16 mouse cellular contexts compared by ENCODE assay signal in the genomic region with DNA sequence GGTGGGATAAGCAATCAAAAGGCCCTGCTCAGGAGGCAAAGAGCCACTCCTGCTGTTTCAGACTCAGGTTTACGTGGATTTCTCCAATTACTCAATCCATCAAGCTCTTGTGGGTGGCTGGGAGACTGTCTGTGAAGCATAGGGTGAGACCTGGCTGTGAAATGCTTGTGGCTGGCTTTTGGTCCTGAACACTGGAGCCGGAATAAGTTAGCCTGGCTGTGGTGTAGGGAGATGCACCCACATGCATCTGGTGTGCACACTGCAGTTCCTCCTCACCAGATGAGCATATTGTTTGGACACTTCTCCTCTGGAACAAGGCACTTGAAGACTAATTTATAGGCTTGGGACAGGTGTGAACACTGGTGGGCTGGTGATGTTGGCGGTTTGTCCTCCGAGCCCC.
DNase-seq lines count a peak whose midpoint lies in the region; ATAC-seq and TF ChIP-seq lines count a peak whose summit lies in the region.
"Had no signal": no experiment of that assay in that cellular context is flagged by ENCODE, and none has a peak within 500 bp of the region (broad histone marks: within the 10 kb centered on the region; RNA-seq: fewer than 3 reads in every experiment).

No protein-coding gene starts in this region.

- H3K4me3 ChIP-seq in layer of hippocampus, adult 2 months: no peak overlapping the region
- H3K4me3 ChIP-seq in neural tube, embryonic 13.5 days: no peak overlapping the region
- no peak overlapping the region for H3K4me3 ChIP-seq in neural tube, embryonic 15.5 days (replicated peaks)
- H3K4me3 ChIP-seq: embryonic facial prominence, embryonic 12.5 days; forebrain, embryonic 15.5 days; heart, embryonic 13.5 days; hindbrain, embryonic 15.5 days had no signal

- peak overlapping the region; percentile 46; the same call in 1 of the 2 replicates for H3K27ac ChIP-seq in layer of hippocampus, adult 2 months
- H3K27ac ChIP-seq in neural tube, embryonic 13.5 days (replicated peaks): peak overlapping the region; percentile 19; the same call in 1 of the 2 replicates
- no peak overlapping the region for H3K27ac ChIP-seq in neural tube, embryonic 15.5 days (replicated peaks)
- H3K27ac ChIP-seq: embryonic facial prominence, embryonic 12.5 days; heart, embryonic 13.5 days; hindbrain, embryonic 15.5 days had no signal

- no peaks in the 10 kb centered on the region for H3K27me3 ChIP-seq in neural tube, embryonic 13.5 days
- no peaks in the 10 kb centered on the region for H3K27me3 ChIP-seq in neural tube, embryonic 15.5 days (replicated peaks)
- H3K27me3 ChIP-seq: embryonic facial prominence, embryonic 12.5 days; forebrain, embryonic 15.5 days; hindbrain, embryonic 15.5 days had no signal

- no peak for DNase-seq in layer of hippocampus, adult 2 months (ENCODE audit: low spot score in 2 of 2)
- no peak for DNase-seq in layer of hippocampus, postnatal 36 days
- peak; percentile 4 for DNase-seq in thymus, postnatal 4 days
- DNase-seq in thymus, postnatal 14 days: no peak
- DNase-seq: adrenal gland, adult 2 months; adrenal gland, postnatal 25 days; cerebellum, adult 9-10 months; cerebellum, postnatal 25 days; gastrocnemius, postnatal 14 days; heart, postnatal 36 days had no signal

- no peak for ATAC-seq in neural tube, embryonic 13.5 days (ENCODE audit: low read depth)
- no peak for ATAC-seq in neural tube, embryonic 15.5 days (ENCODE audit: low FRiP score)
- ATAC-seq: forebrain, embryonic 15.5 days had no signal

- peaks cover 20% of the 10 kb centered on the region for H3K4me1 ChIP-seq in neural tube, embryonic 13.5 days (replicated peaks)
- peaks cover 21% of the 10 kb centered on the region for H3K4me1 ChIP-seq in neural tube, embryonic 15.5 days
- H3K4me1 ChIP-seq: embryonic facial prominence, embryonic 12.5 days; heart, embryonic 13.5 days had no signal

- H3K4me2 ChIP-seq in neural tube, embryonic 13.5 days: no peak overlapping the region
- no peak overlapping the region for H3K4me2 ChIP-seq in neural tube, embryonic 15.5 days
- H3K4me2 ChIP-seq: embryonic facial prominence, embryonic 12.5 days; forebrain, embryonic 15.5 days; heart, embryonic 13.5 days; hindbrain, embryonic 15.5 days had no signal

- H3K9me3 ChIP-seq in neural tube, embryonic 13.5 days: no peaks in the 10 kb centered on the region
- H3K9me3 ChIP-seq in neural tube, embryonic 15.5 days (replicated peaks): no peaks in the 10 kb centered on the region
- H3K9me3 ChIP-seq: embryonic facial prominence, embryonic 12.5 days; forebrain, embryonic 15.5 days; heart, embryonic 13.5 days; hindbrain, embryonic 15.5 days had no signal

- TF ChIP-seq CTCF in layer of hippocampus, adult 2 months (conservative IDR thresholded peaks at IDR 0.05): peak; percentile 17; the same call in 1 of the 2 replicates

- H3K36me3 ChIP-seq in neural tube, embryonic 13.5 days: no peaks in the 10 kb centered on the region
- H3K36me3 ChIP-seq in neural tube, embryonic 15.5 days: no peaks in the 10 kb centered on the region
- H3K36me3 ChIP-seq: embryonic facial prominence, embryonic 12.5 days; forebrain, embryonic 15.5 days; heart, embryonic 13.5 days; hindbrain, embryonic 15.5 days had no signal

- H3K9ac ChIP-seq in neural tube, embryonic 13.5 days: no peak overlapping the region
- H3K9ac ChIP-seq in neural tube, embryonic 15.5 days (replicated peaks): no peak overlapping the region
- H3K9ac ChIP-seq: embryonic facial prominence, embryonic 12.5 days; forebrain, embryonic 15.5 days; heart, embryonic 13.5 days; hindbrain, embryonic 15.5 days had no signal

- 83% methylated on average over 4 of the region's 4 CpGs for WGBS in neural tube, embryonic 13.5 days
- WGBS in neural tube, embryonic 15.5 days: 80% methylated on average over 4 of the region's 4 CpGs
